Mouse (Mus musculus) gastrocnemius, adult 18-20 months (tissue): Measurements from ENCODE around the gene Rcan1. TPM values are rescaled to one million over a fixed set of nuclear protein-coding genes. Genes with fewer than 3 reads are reported as not detected.
A peak's percentile ranks its signal among the peaks of the same experiment; 100 is the strongest.
"Not testable (repeated sequence)": the region's sequence is repeated elsewhere in the genome, so short reads cannot be mapped to it uniquely, and the experiment has no call there.

Experiments
- DNase-seq: peaks from one replicate; pipeline ENCODE4 v3.0.0; 2021; ENCODE audit warnings: low spot score
- long read RNA-seq, 2 experiments: library from polyadenylated mRNA; stranded (forward); transcript quantifications; one replicate each; pipeline ENCODE4 v2.0.0; 2021
- total RNA-seq, 2 experiments: library from RNA; stranded (reverse); gene quantifications; 2 replicates each; pipeline ENCODE4 v1.2.3; 2021

Gene Rcan1
- total RNA-seq = 100 to 1,000 TPM in 1 of 2 experiments, 10 to 100 TPM in 1; 53.2 to 329 TPM
- long read RNA-seq, experiment 1, transcript Rcan1-202 (4 exons, 2,324 nt) = minor isoform, 78 of 191 reads
- long read RNA-seq, experiment 1, transcript Rcan1-201 (4 exons, 2,190 nt) = major isoform, 105 of 191 reads
- long read RNA-seq, experiment 1, partial matches to known transcripts = 0 of 191 reads
- long read RNA-seq, experiment 1, other reads (novel, unspliced or antisense) = 8 of 191 reads
- long read RNA-seq, experiment 2, transcript Rcan1-201 (4 exons, 2,190 nt) = minor isoform, 33 of 103 reads
- long read RNA-seq, experiment 2, transcript Rcan1-202 (4 exons, 2,324 nt) = major isoform, 67 of 103 reads
- long read RNA-seq, experiment 2, partial matches to known transcripts = 0 of 103 reads
- long read RNA-seq, experiment 2, other reads (novel, unspliced or antisense) = 3 of 103 reads

- no peak for DNase-seq
Measured at GRCm38 (mm10) chr16:92470706-92471105, at the start of gene Rcan1. Gene Rcan1, minus strand, starts transcription at chr16:92470867.

- DNase-seq = peak; percentile 11
Measured at GRCm38 (mm10) chr16:92519820-92520492, 49.3 kb upstream of the Rcan1 start.

GRCm38 (mm10) chr16:92518718-92519117, 48.1 kb upstream of the Rcan1 start:
- DNase-seq = no peak

GRCm38 (mm10) chr16:92516139-92516538, 45.5 kb upstream of the Rcan1 start:
- no peak for DNase-seq

- DNase-seq = not testable (repeated sequence)
Measured at GRCm38 (mm10) chr16:92514896-92515295, 44.2 kb upstream of the Rcan1 start.

- no peak for DNase-seq
Measured at GRCm38 (mm10) chr16:92511773-92512391, 41.2 kb upstream of the Rcan1 start.

- DNase-seq = no peak
Measured at GRCm38 (mm10) chr16:92510835-92511772, 40.4 kb upstream of the Rcan1 start.

- no peak for DNase-seq
Measured at GRCm38 (mm10) chr16:92507573-92507972, 36.9 kb upstream of the Rcan1 start.

- no peak for DNase-seq
Measured at GRCm38 (mm10) chr16:92503105-92503504, 32.4 kb upstream of the Rcan1 start.

GRCm38 (mm10) chr16:92500534-92500933, 29.9 kb upstream of the Rcan1 start:
- no peak for DNase-seq

- DNase-seq = no peak
Measured at GRCm38 (mm10) chr16:92499324-92499723, 28.7 kb upstream of the Rcan1 start.

GRCm38 (mm10) chr16:92498589-92498981, 27.9 kb upstream of the Rcan1 start:
- no peak for DNase-seq

GRCm38 (mm10) chr16:92497851-92498588, 27.4 kb upstream of the Rcan1 start:
- DNase-seq = no peak

GRCm38 (mm10) chr16:92489356-92489755, 18.7 kb upstream of the Rcan1 start:
- no peak for DNase-seq

- no peak for DNase-seq
Measured at GRCm38 (mm10) chr16:92488456-92488855, 17.8 kb upstream of the Rcan1 start.

- DNase-seq = peak; percentile 52
Measured at GRCm38 (mm10) chr16:92487489-92487888, 16.8 kb upstream of the Rcan1 start.

GRCm38 (mm10) chr16:92487086-92487485, 16.4 kb upstream of the Rcan1 start:
- no peak for DNase-seq

GRCm38 (mm10) chr16:92485436-92485835, 14.8 kb upstream of the Rcan1 start, which contains the start of gene Clic6:
Gene Clic6, plus strand, starts transcription at chr16:92485736.
- no peak for DNase-seq

- peak; percentile 70 for DNase-seq
Measured at GRCm38 (mm10) chr16:92478561-92479150, 8.0 kb upstream of the Rcan1 start.
